Mouse (Mus musculus) ES-E14 (cell line): ENCODE data around the gene Syt3.

Experiments used
- CHD2 ChIP-seq: IDR thresholded peaks from 2 replicates; pipeline ENCODE4 v1.6.1; 2014; ENCODE audit warnings: mild to moderate bottlenecking, low read depth, low read length, inconsistent platforms
- HCFC1 ChIP-seq: IDR thresholded peaks from 2 replicates; pipeline ENCODE4 v1.6.1; 2012; ENCODE audit warnings: low read length, inconsistent platforms, borderline replicate concordance; ENCODE audit not compliant: insufficient read depth
- MAFK ChIP-seq: IDR thresholded peaks from 2 replicates; pipeline ENCODE4 v1.6.1; 2014; ENCODE audit warnings: mild to moderate bottlenecking, low read depth, low read length, inconsistent platforms; ENCODE audit not compliant: insufficient read depth
- ZNF384 ChIP-seq: IDR thresholded peaks from 2 replicates; pipeline ENCODE4 v1.6.1; 2012; ENCODE audit warnings: low read depth, low read length, inconsistent platforms

DNA sequence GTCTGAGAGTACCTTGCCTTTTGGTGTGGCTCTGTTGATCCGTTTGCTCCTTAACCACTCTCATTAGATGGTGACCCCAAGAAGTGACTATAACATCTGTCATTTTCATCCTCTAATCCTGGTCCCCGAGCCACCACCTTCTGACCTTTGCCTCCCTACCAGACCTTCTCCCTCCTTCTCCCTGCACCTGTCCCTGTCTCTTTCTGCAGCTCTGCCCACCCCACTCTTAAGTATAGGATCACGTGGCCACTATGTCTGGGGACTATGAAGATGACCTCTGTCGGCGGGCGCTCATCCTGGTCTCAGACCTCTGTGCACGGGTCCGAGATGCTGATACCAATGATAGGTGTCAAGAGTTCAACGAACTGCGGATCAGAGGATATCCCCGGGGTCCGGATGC, 1.8 kb downstream of the Syt3 start, which contains the start of gene 1700008O03Rik:
- no peak for TF ChIP-seq CHD2
- TF ChIP-seq MAFK, result no peak
- no peak for TF ChIP-seq HCFC1
- TF ChIP-seq ZNF384, result no peak
